Mouse (Mus musculus): ENCODE results near the gene Ahdc1. TPM values are rescaled to one million over a fixed set of nuclear protein-coding genes. Genes with fewer than 3 reads are reported as not detected.

The Ahdc1 gene
- polyA plus RNA-seq, 1 experiment from 2014 or later = 10.5 TPM

DNA sequence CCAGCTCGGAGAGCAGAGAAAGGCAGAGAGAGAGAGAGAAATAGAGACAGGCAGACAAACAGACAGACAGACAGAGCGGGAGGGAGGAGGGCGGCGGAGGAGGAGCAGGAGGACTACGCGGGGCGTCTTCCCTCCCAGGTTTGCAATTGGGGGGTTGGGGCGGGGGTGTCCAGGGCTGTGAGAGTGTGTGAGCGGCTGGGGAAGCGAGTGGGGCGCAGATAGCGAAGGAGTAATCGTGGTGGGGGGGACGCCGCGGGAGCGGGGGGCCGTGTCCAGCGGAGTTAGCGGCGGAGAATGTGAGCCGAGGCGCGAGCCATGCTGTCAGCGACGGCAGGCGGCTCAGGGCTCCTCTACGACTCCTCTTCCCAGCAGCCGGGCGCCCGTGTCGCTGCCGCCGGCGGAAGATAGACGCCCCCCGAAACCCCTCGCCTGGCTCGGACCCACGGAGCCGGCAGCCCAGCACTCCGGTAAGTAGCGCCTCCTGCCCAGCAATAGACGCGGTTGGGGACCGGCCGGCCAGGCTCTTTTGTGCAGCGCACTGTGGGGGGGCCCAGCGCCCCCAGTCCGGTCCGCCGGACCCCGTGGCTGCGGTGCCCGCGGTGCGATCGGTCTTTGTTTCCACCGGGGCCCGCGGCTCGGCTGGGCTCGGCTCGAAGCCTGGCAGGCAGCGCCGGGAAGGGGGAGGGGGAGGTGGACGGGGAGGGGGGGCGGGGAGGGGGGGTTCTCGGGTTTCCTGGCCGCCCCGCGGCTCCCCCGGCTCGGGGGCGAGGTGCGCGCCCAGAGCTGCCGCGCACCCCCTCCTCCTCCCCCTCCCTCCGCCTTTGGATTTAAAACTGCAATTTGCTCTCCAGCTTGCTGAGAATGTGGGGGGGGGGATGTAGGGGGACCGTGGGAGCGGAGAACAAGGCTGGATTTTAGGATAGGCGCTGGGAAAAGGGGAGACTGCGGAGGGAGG lies 1.0 kb downstream of the Ahdc1 start:
- Histone ChIP-seq H3K4me2 (ENCODE audit: low read depth, severe bottlenecking) (peak overlapping the region; percentile 97), H3K9ac (ENCODE audit: low read length) (peak overlapping the region; percentile 99), H3K36me3 (ENCODE audit: control insufficient read depth, insufficient read depth, low read length) (no peaks in the 10 kb centered on the region), H3K27ac (replicated peaks; ENCODE audit: low read depth, low read length) (peak overlapping the region; percentile 95), H3K9me3 (ENCODE audit: control insufficient read depth, low read length) (no peaks in the 10 kb centered on the region), H3K4me3 (ENCODE audit: low read depth, low read length) (peak overlapping the region; percentile 98), H3K27me3 (ENCODE audit: control insufficient read depth, insufficient read depth, low read length) (no peaks in the 10 kb centered on the region), H3K4me1 (ENCODE audit: control insufficient read depth, insufficient read depth, low read length) (peaks cover 57% of the 10 kb centered on the region)
- under 1% methylated on average over 63 of the region's 84 CpGs for WGBS
- DNase-seq (ENCODE audit: low spot score) (peak; percentile 78), ATAC-seq (ENCODE audit: insufficient number of reproducible peaks, low FRiP score, low TSS enrichment, low read depth) (no peak)

DNA sequence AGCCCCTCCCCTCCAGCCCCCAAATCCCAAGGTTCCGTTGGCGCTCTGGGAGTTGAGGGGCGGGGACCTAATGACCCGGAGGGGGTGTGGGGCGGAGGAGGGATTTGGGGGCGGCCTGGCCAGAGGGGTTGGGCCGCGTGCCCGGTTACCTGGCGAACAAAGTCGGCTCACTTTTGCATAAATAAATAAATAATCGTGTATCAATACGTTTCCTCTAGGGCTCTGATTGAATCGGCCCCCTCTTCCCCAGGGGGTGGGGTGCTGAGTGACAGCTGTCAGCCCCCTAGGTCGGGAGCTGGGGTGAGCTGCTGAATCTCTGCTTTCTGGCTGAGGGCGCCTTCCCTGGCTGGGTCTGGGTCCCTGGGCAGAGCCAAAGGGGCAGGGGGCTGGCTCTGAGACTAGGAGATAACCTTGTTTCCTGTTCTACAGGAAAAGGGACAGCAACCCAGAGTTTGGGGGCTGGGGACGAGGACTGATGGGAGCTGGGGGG lies 1.8 kb downstream of the Ahdc1 start:
- Histone ChIP-seq H3K27ac (replicated peaks; ENCODE audit: low read depth, low read length) (peak overlapping the region; percentile 95), H3K4me3 (ENCODE audit: low read depth, low read length) (peak overlapping the region; percentile 98), H3K4me2 (ENCODE audit: low read depth, severe bottlenecking) (peak overlapping the region; percentile 97), H3K4me1 (ENCODE audit: control insufficient read depth, insufficient read depth, low read length) (peaks cover 60% of the 10 kb centered on the region), H3K27me3 (ENCODE audit: control insufficient read depth, insufficient read depth, low read length) (no peaks in the 10 kb centered on the region), H3K9ac (ENCODE audit: low read length) (peak overlapping the region; percentile 99), H3K36me3 (ENCODE audit: control insufficient read depth, insufficient read depth, low read length) (no peaks in the 10 kb centered on the region), H3K9me3 (ENCODE audit: control insufficient read depth, low read length) (no peaks in the 10 kb centered on the region)
- WGBS = 0% methylated on average over 17 of the region's 17 CpGs
- DNase-seq (ENCODE audit: low spot score) (peak; percentile 74), ATAC-seq (ENCODE audit: insufficient number of reproducible peaks, low FRiP score, low TSS enrichment, low read depth) (0 out of 2 replicates have a peak, but pooled peaks have one; percentile 7)

GRCm38 (mm10) chr4:133013266-133013891 lies 2.3 kb downstream of the Ahdc1 start:
- peak; percentile 22 for ATAC-seq (ENCODE audit: insufficient number of reproducible peaks, low FRiP score, low TSS enrichment, low read depth)
- H3K4me1 ChIP-seq (ENCODE audit: control insufficient read depth, insufficient read depth, low read length) = peaks cover 58% of the 10 kb centered on the region
- 5% methylated on average over 15 of the region's 18 CpGs for WGBS

GRCm38 (mm10) chr4:133014088-133014487 lies 3.0 kb downstream of the Ahdc1 start:
- H3K9me3 ChIP-seq (ENCODE audit: control insufficient read depth, low read length) = no peaks in the 10 kb centered on the region

More at GRCm38 (mm10) chr4:133013266-133013891, 2.3 kb downstream of the Ahdc1 start:
- Histone ChIP-seq H3K9ac (ENCODE audit: low read length) (peak overlapping the region; percentile 99), H3K4me3 (ENCODE audit: low read depth, low read length) (peak overlapping the region; percentile 98), H3K9me3 (ENCODE audit: control insufficient read depth, low read length) (no peaks in the 10 kb centered on the region), H3K27me3 (ENCODE audit: control insufficient read depth, insufficient read depth, low read length) (no peaks in the 10 kb centered on the region), H3K36me3 (ENCODE audit: control insufficient read depth, insufficient read depth, low read length) (no peaks in the 10 kb centered on the region), H3K27ac (replicated peaks; ENCODE audit: low read depth, low read length) (peak overlapping the region; percentile 95), H3K4me2 (ENCODE audit: low read depth, severe bottlenecking) (peak overlapping the region; percentile 97)
- peak; percentile 61 for DNase-seq (ENCODE audit: low spot score)

GRCm38 (mm10) chr4:133014896-133015709 lies 4.0 kb downstream of the Ahdc1 start:
- Histone ChIP-seq H3K27ac (replicated peaks; ENCODE audit: low read depth, low read length) (no peak overlapping the region), H3K36me3 (ENCODE audit: control insufficient read depth, insufficient read depth, low read length) (no peaks in the 10 kb centered on the region), H3K4me2 (ENCODE audit: low read depth, severe bottlenecking) (peak overlapping the region; percentile 97; the same call in 1 of the 2 replicates), H3K4me3 (ENCODE audit: low read depth, low read length) (no peak overlapping the region), H3K9ac (ENCODE audit: low read length) (no peak overlapping the region), H3K9me3 (ENCODE audit: control insufficient read depth, low read length) (no peaks in the 10 kb centered on the region), H3K4me1 (ENCODE audit: control insufficient read depth, insufficient read depth, low read length) (peaks cover 64% of the 10 kb centered on the region), H3K27me3 (ENCODE audit: control insufficient read depth, insufficient read depth, low read length) (no peaks in the 10 kb centered on the region)
- no peak for DNase-seq (ENCODE audit: low spot score)
- ATAC-seq (ENCODE audit: insufficient number of reproducible peaks, low FRiP score, low TSS enrichment, low read depth) = no peak
- WGBS = 31% methylated on average over 10 of the region's 10 CpGs

More at GRCm38 (mm10) chr4:133014088-133014487, 3.0 kb downstream of the Ahdc1 start:
- no peaks in the 10 kb centered on the region for H3K27me3 ChIP-seq (ENCODE audit: control insufficient read depth, insufficient read depth, low read length)
- peak overlapping the region; percentile 98 for H3K4me3 ChIP-seq (ENCODE audit: low read depth, low read length)
- no peak overlapping the region; the same call in 1 of the 2 replicates for H3K9ac ChIP-seq (ENCODE audit: low read length)
- WGBS = 42% methylated on average over 5 of the region's 5 CpGs
- H3K27ac ChIP-seq (replicated peaks; ENCODE audit: low read depth, low read length) = no peak overlapping the region; the same call in 1 of the 2 replicates
- H3K36me3 ChIP-seq (ENCODE audit: control insufficient read depth, insufficient read depth, low read length) = no peaks in the 10 kb centered on the region
- H3K4me2 ChIP-seq (ENCODE audit: low read depth, severe bottlenecking) = peak overlapping the region; percentile 97
- ATAC-seq (ENCODE audit: insufficient number of reproducible peaks, low FRiP score, low TSS enrichment, low read depth) (no peak), DNase-seq (ENCODE audit: low spot score) (no peak)
- H3K4me1 ChIP-seq (ENCODE audit: control insufficient read depth, insufficient read depth, low read length) = peaks cover 56% of the 10 kb centered on the region

GRCm38 (mm10) chr4:133015710-133016651 lies 4.9 kb downstream of the Ahdc1 start:
- no peak overlapping the region for H3K4me3 ChIP-seq (ENCODE audit: low read depth, low read length)

GRCm38 (mm10) chr4:133016677-133017415 lies 5.8 kb downstream of the Ahdc1 start:
- no peak for ATAC-seq (ENCODE audit: insufficient number of reproducible peaks, low FRiP score, low TSS enrichment, low read depth)
- Histone ChIP-seq H3K9ac (ENCODE audit: low read length) (no peak overlapping the region; the same call in 1 of the 2 replicates), H3K4me2 (ENCODE audit: low read depth, severe bottlenecking) (no peak overlapping the region), H3K27ac (replicated peaks; ENCODE audit: low read depth, low read length) (0 out of 2 replicates have a peak overlapping the region, but pooled peaks have one; percentile 23), H3K4me1 (ENCODE audit: control insufficient read depth, insufficient read depth, low read length) (peaks cover 76% of the 10 kb centered on the region), H3K27me3 (ENCODE audit: control insufficient read depth, insufficient read depth, low read length) (no peaks in the 10 kb centered on the region), H3K4me3 (ENCODE audit: low read depth, low read length) (no peak overlapping the region), H3K9me3 (ENCODE audit: control insufficient read depth, low read length) (no peaks in the 10 kb centered on the region), H3K36me3 (ENCODE audit: control insufficient read depth, insufficient read depth, low read length) (no peaks in the 10 kb centered on the region)
- peak; percentile 40 for DNase-seq (ENCODE audit: low spot score)
- 41% methylated on average over 4 of the region's 4 CpGs for WGBS

More at GRCm38 (mm10) chr4:133015710-133016651, 4.9 kb downstream of the Ahdc1 start:
- Histone ChIP-seq H3K9me3 (ENCODE audit: control insufficient read depth, low read length) (no peaks in the 10 kb centered on the region), H3K27me3 (ENCODE audit: control insufficient read depth, insufficient read depth, low read length) (no peaks in the 10 kb centered on the region), H3K36me3 (ENCODE audit: control insufficient read depth, insufficient read depth, low read length) (no peaks in the 10 kb centered on the region), H3K9ac (ENCODE audit: low read length) (no peak overlapping the region; the same call in 1 of the 2 replicates), H3K4me1 (ENCODE audit: control insufficient read depth, insufficient read depth, low read length) (peaks cover 69% of the 10 kb centered on the region), H3K4me2 (ENCODE audit: low read depth, severe bottlenecking) (no peak overlapping the region; the same call in 1 of the 2 replicates), H3K27ac (replicated peaks; ENCODE audit: low read depth, low read length) (0 out of 2 replicates have a peak overlapping the region, but pooled peaks have one; percentile 23)
- 32% methylated on average over 9 of the region's 9 CpGs for WGBS
- no peak for ATAC-seq (ENCODE audit: insufficient number of reproducible peaks, low FRiP score, low TSS enrichment, low read depth)
- no peak for DNase-seq (ENCODE audit: low spot score)

Measured in limb, embryonic 11.5 days (tissue).